Mouse (Mus musculus) T-helper 17 cell (primary cell): ENCODE measurements around the gene Rnf150.

Source experiments
- in situ Hi-C, 2 experiments: fragments of 300-600 bp; cut with MboI, MseI; formaldehyde crosslinking; loops; 1 replicate in 1 of 2; 2 replicates in 1 of 2; pipeline ENCODE4 v1.15.1; 2025; ENCODE audit warnings: high pct_unique_total_duplicates in 2 of 2

The Rnf150 gene

GRCm38 (mm10) chr8:83003187-83003586, 140.0 kb downstream of the Rnf150 start:
- in situ Hi-C loops: no loop called here

- in situ Hi-C loops: no loop called here
Measured at GRCm38 (mm10) chr8:83009481-83009880, 146.3 kb downstream of the Rnf150 start.

- in situ Hi-C loops: loop anchor here in 1 of 2 experiments (10.0 kb wide), 1 partner anchor 1744 kb away; no protein-coding TSS in a partner anchor
Measured at GRCm38 (mm10) chr8:83011286-83011685, 148.1 kb downstream of the Rnf150 start.

GRCm38 (mm10) chr8:83011758-83012157, 148.6 kb downstream of the Rnf150 start:
- in situ Hi-C loops: loop anchor here in 1 of 2 experiments (10.0 kb wide), 1 partner anchor 1743 kb away; no protein-coding TSS in a partner anchor

GRCm38 (mm10) chr8:83028211-83028610, 165.1 kb downstream of the Rnf150 start:
- in situ Hi-C loops: no loop called here

GRCm38 (mm10) chr8:83032800-83033199, 169.6 kb downstream of the Rnf150 start:
- in situ Hi-C loops: no loop called here

GRCm38 (mm10) chr8:83035141-83035540, 172.0 kb downstream of the Rnf150 start:
- in situ Hi-C loops: no loop called here

GRCm38 (mm10) chr8:83036521-83037166, 173.5 kb downstream of the Rnf150 start:
- in situ Hi-C loops: no loop called here

GRCm38 (mm10) chr8:83037321-83037720, 174.2 kb downstream of the Rnf150 start:
- in situ Hi-C loops: no loop called here

- in situ Hi-C loops: no loop called here
Measured at GRCm38 (mm10) chr8:83038575-83038974, 175.4 kb downstream of the Rnf150 start.

- in situ Hi-C loops: no loop called here
Measured at GRCm38 (mm10) chr8:83041440-83041839, 178.3 kb downstream of the Rnf150 start.

GRCm38 (mm10) chr8:83046912-83047311, 183.8 kb downstream of the Rnf150 start:
- in situ Hi-C loops: no loop called here

GRCm38 (mm10) chr8:83048527-83048926, 185.4 kb downstream of the Rnf150 start:
- in situ Hi-C loops: no loop called here

- in situ Hi-C loops: no loop called here
Measured at GRCm38 (mm10) chr8:83049171-83049601, 186.0 kb downstream of the Rnf150 start.

- in situ Hi-C loops: no loop called here
Measured at GRCm38 (mm10) chr8:83049616-83050015, 186.5 kb downstream of the Rnf150 start.

- in situ Hi-C loops: no loop called here
Measured at GRCm38 (mm10) chr8:83052896-83053295, 189.7 kb downstream of the Rnf150 start.

- in situ Hi-C loops: no loop called here
Measured at GRCm38 (mm10) chr8:83054801-83055200, 191.6 kb downstream of the Rnf150 start.

GRCm38 (mm10) chr8:83058951-83059350, 195.8 kb downstream of the Rnf150 start:
- in situ Hi-C loops: no loop called here

- in situ Hi-C loops: loop anchor here in 1 of 2 experiments (10.0 kb wide), 1 partner anchor 1545 kb away; no protein-coding TSS in a partner anchor
Measured at GRCm38 (mm10) chr8:83060076-83060475, 196.9 kb downstream of the Rnf150 start.

- in situ Hi-C loops: loop anchor here in 1 of 2 experiments (10.0 kb wide), 1 partner anchor 1546 kb away; no protein-coding TSS in a partner anchor
Measured at GRCm38 (mm10) chr8:83061257-83061656, 198.1 kb downstream of the Rnf150 start.

GRCm38 (mm10) chr8:83061873-83062272, 198.7 kb downstream of the Rnf150 start:
- in situ Hi-C loops: loop anchor here in 1 of 2 experiments (10.0 kb wide), 1 partner anchor 1547 kb away; no protein-coding TSS in a partner anchor

- in situ Hi-C loops: loop anchor here in 1 of 2 experiments (10.0 kb wide), 1 partner anchor 1547 kb away; no protein-coding TSS in a partner anchor
Measured at GRCm38 (mm10) chr8:83062276-83062675, 199.1 kb downstream of the Rnf150 start.

- in situ Hi-C loops: loop anchor here in 1 of 2 experiments (10.0 kb wide), 1 partner anchor 1549 kb away; no protein-coding TSS in a partner anchor
Measured at GRCm38 (mm10) chr8:83064096-83064495, 200.9 kb downstream of the Rnf150 start.
